8 mouse cellular contexts compared by ENCODE assay signal in genomic region chr6:36722769-36723549, GRCm38 (mm10).
DNase-seq lines count a peak whose midpoint lies in the region; ATAC-seq and TF ChIP-seq lines count a peak whose summit lies in the region.

No protein-coding gene starts in this region.

- no peak overlapping the region for H3K4me2 ChIP-seq in lung, embryonic 14.5 days
- H3K4me2 ChIP-seq in hindbrain, embryonic 12.5 days (replicated peaks): no peak overlapping the region
- no peak overlapping the region for H3K4me2 ChIP-seq in intestine, embryonic 15.5 days (replicated peaks)

- peak; percentile 18 for DNase-seq in lung, embryonic 14.5 days
- no peak for DNase-seq in lung, postnatal 25 days (ENCODE audit: low spot score)
- DNase-seq in left cerebral cortex, postnatal 36 days (ENCODE audit: low spot score in 2 of 2): peak; percentile 57 to 62
- DNase-seq in right cerebral cortex, postnatal 25 days: peak; percentile 55
- DNase-seq in thymus, postnatal 25 days: no peak
- DNase-seq in liver: no peak

- no peak for TF ChIP-seq CTCF in lung, embryonic 14.5 days (IDR thresholded peaks at IDR 0.05; ENCODE audit: low read depth)

- H3K9ac ChIP-seq in lung, embryonic 14.5 days: no peak overlapping the region
- no peak overlapping the region for H3K9ac ChIP-seq in hindbrain, embryonic 12.5 days
- no peak overlapping the region for H3K9ac ChIP-seq in intestine, embryonic 15.5 days

- H3K4me1 ChIP-seq in lung, embryonic 14.5 days (ENCODE audit: insufficient read depth): no peaks in the 10 kb centered on the region
- H3K4me1 ChIP-seq in hindbrain, embryonic 12.5 days: 0 out of 2 replicates have a peak, but pooled peaks cover 6% of the 10 kb centered on the region
- peaks cover 2% of the 10 kb centered on the region; the same call in 1 of the 2 replicates for H3K4me1 ChIP-seq in intestine, embryonic 15.5 days (replicated peaks)

- intact Hi-C loops in left cerebral cortex, postnatal 36 days (cut with DNase I): no loop called here

- no peak for ATAC-seq in lung, embryonic 14.5 days (ENCODE audit: insufficient read depth)
- peak; percentile 69; the same call in 1 of the 2 replicates for ATAC-seq in hindbrain, embryonic 12.5 days (ENCODE audit: low FRiP score)
- no peak for ATAC-seq in intestine, embryonic 15.5 days

- no peaks in the 10 kb centered on the region for H3K27me3 ChIP-seq in lung, embryonic 14.5 days (ENCODE audit: insufficient read depth, low read length)
- no peaks in the 10 kb centered on the region for H3K27me3 ChIP-seq in hindbrain, embryonic 12.5 days
- H3K27me3 ChIP-seq in intestine, embryonic 15.5 days (replicated peaks): no peaks in the 10 kb centered on the region

- H3K4me3 ChIP-seq in lung, embryonic 14.5 days (ENCODE audit: low read depth, low read length): no peak overlapping the region
- H3K4me3 ChIP-seq in hindbrain, embryonic 12.5 days: no peak overlapping the region
- no peak overlapping the region for H3K4me3 ChIP-seq in intestine, embryonic 15.5 days (replicated peaks)

- no peaks in the 10 kb centered on the region for H3K9me3 ChIP-seq in lung, embryonic 14.5 days (ENCODE audit: low read depth, low read length)
- H3K9me3 ChIP-seq in hindbrain, embryonic 12.5 days (replicated peaks): no peaks in the 10 kb centered on the region
- H3K9me3 ChIP-seq in intestine, embryonic 15.5 days: no peaks in the 10 kb centered on the region

- 54% methylated on average over 5 of the region's 5 CpGs for WGBS in lung, embryonic 14.5 days
- 57% methylated on average over 5 of the region's 5 CpGs for WGBS in hindbrain, embryonic 12.5 days
- 52% methylated on average over 5 of the region's 5 CpGs for WGBS in intestine, embryonic 15.5 days

- H3K36me3 ChIP-seq in lung, embryonic 14.5 days (ENCODE audit: insufficient read depth): no peaks in the 10 kb centered on the region
- peaks cover 10% of the 10 kb centered on the region; the same call in 1 of the 2 replicates for H3K36me3 ChIP-seq in hindbrain, embryonic 12.5 days
- H3K36me3 ChIP-seq in intestine, embryonic 15.5 days: no peaks in the 10 kb centered on the region

- no peak overlapping the region for H3K27ac ChIP-seq in lung, embryonic 14.5 days (ENCODE audit: low read depth)
- peak overlapping the region; percentile 40 for H3K27ac ChIP-seq in hindbrain, embryonic 12.5 days
- H3K27ac ChIP-seq in intestine, embryonic 15.5 days: no peak overlapping the region; the same call in 1 of the 2 replicates

Comparison
In these comparisons a context has a peak if more than half of its experiments do, and no peak if none do; other contexts are left out.
1. DNase-seq: peak in lung, embryonic 14.5 days (single experiment), left cerebral cortex, postnatal 36 days (2 of 2) and right cerebral cortex, postnatal 25 days (single experiment); none in lung, postnatal 25 days (single experiment), thymus, postnatal 25 days (single experiment) and liver (single experiment).